ENCODE assay signal across 8 mouse cellular contexts in genomic region chr8:106168356-106169016, GRCm38 (mm10). TPM values are rescaled to one million over a fixed set of nuclear protein-coding genes. Genes with fewer than 3 reads are reported as not detected.
A peak's percentile ranks its signal among the peaks of the same experiment; 100 is the strongest.
DNase-seq lines count a peak whose midpoint lies in the region; ATAC-seq and TF ChIP-seq lines count a peak whose summit lies in the region.

Gene Slc7a6, plus strand, starts transcription at chr8:106168857.

- H3K4me3 ChIP-seq in hindbrain, embryonic 10.5 days, result peak within 1 kb of the TSS; percentile 94
- peak within 1 kb of the TSS; percentile 75 for H3K4me3 ChIP-seq in lung, postnatal 0 days (ENCODE audit: low read depth, low read length)

- peak; percentile 89 for DNase-seq in MN1 (ENCODE audit: low spot score)
- peak; percentile 82 for DNase-seq in cerebellum, adult 9-10 months
- peak; percentile 55 to 90 for DNase-seq in frontal cortex, adult 2 months (ENCODE audit: extremely low spot score in 1 of 2, low spot score in 1 of 2)
- DNase-seq in hindbrain, embryonic 10.5 days (ENCODE audit: low spot score), result peak; percentile 84
- peak; percentile 85 to 90 for DNase-seq in layer of hippocampus, postnatal 10 days (ENCODE audit: low spot score in 2 of 2)
- DNase-seq in lung, postnatal 0 days (ENCODE audit: low spot score), result peak; percentile 88
- DNase-seq in ovary, postnatal 14 days (ENCODE audit: low spot score), result peak; percentile 68
- peak; percentile 95 for DNase-seq in thymus, postnatal 25 days

- H3K4me2 ChIP-seq in lung, postnatal 0 days (replicated peaks; ENCODE audit: low read depth, low read length), result peak within 1 kb of the TSS; percentile 96

- H3K4me1 ChIP-seq in hindbrain, embryonic 10.5 days (replicated peaks), result peaks cover 14% of the 10 kb centered on the region
- no peaks in the 10 kb centered on the region for H3K4me1 ChIP-seq in lung, postnatal 0 days (ENCODE audit: insufficient read depth, low read depth, low read length)

- ATAC-seq in lung, postnatal 0 days, result peak; percentile 90

- under 1% methylated on average over 59 of the region's 59 CpGs for whole genome bisulfite sequencing in hindbrain, embryonic 10.5 days
- WGBS in lung, postnatal 0 days, result 0% methylated on average over 40 of the region's 59 CpGs

- H3K27ac ChIP-seq in hindbrain, embryonic 10.5 days, result peak within 1 kb of the TSS; percentile 97
- H3K27ac ChIP-seq in lung, postnatal 0 days (ENCODE audit: low read length), result peak within 1 kb of the TSS; percentile 70

- peak; percentile 37 for TF ChIP-seq CTCF in lung, postnatal 0 days (IDR thresholded peaks at IDR 0.05)

- peaks cover 25% of the 10 kb centered on the region for H3K36me3 ChIP-seq in hindbrain, embryonic 10.5 days
- peaks cover 4% of the 10 kb centered on the region; the same call in 1 of the 2 replicates for H3K36me3 ChIP-seq in lung, postnatal 0 days (ENCODE audit: insufficient read depth, low read length)

- TF ChIP-seq EP300 in lung, postnatal 0 days (IDR thresholded peaks at IDR 0.05), result no peak

- no peaks in the 10 kb centered on the region for H3K9me3 ChIP-seq in hindbrain, embryonic 10.5 days
- no peaks in the 10 kb centered on the region for H3K9me3 ChIP-seq in lung, postnatal 0 days (ENCODE audit: low read length)

- no peaks in the 10 kb centered on the region for H3K27me3 ChIP-seq in hindbrain, embryonic 10.5 days (ENCODE audit: insufficient read depth, poor library complexity, severe bottlenecking)
- no peaks in the 10 kb centered on the region for H3K27me3 ChIP-seq in lung, postnatal 0 days (replicated peaks; ENCODE audit: insufficient read depth, low read length)

- peak within 1 kb of the TSS; percentile 63 for H3K9ac ChIP-seq in lung, postnatal 0 days (replicated peaks; ENCODE audit: low read depth)

RNA-seq across cellular contexts. Expression of gene Slc7a6, which starts in this region (rescaled TPM):
- polyA plus RNA-seq in frontal cortex, adult 2 months (2012; rRNA removed), result 30.3 and 31.7 TPM in 2 replicates
- polyA plus RNA-seq in hindbrain, embryonic 10.5 days (2016; fragmentation: Nextera tagmentation; extraction: Ambion mirVana), result 66.1 and 71.9 TPM in 2 replicates
- 10 to 100 TPM; 23.2 to 26.2 TPM for total RNA-seq in layer of hippocampus, postnatal 10 days (2021)
- polyA plus RNA-seq in lung, postnatal 0 days (2015; fragmentation: Nextera tagmentation; extraction: Ambion mirVana), result 38.9 and 39.7 TPM in 2 replicates

Comparison
In these comparisons a context has a peak if more than half of its experiments do, and no peak if none do; other contexts are left out.
1. Peak in every context shown above with its lines: DNase-seq, ATAC-seq, H3K4me3 ChIP-seq and H3K27ac ChIP-seq.